Mouse (Mus musculus): Measurements from ENCODE around the gene Copg1.
"Not testable (repeated sequence)": the region's sequence is repeated elsewhere in the genome, so short reads cannot be mapped to it uniquely, and the experiment has no call there.

The Copg1 gene

GRCm38 (mm10) chr6:87875562-87875961, 12.1 kb upstream of the Copg1 start:
- no peak for DNase-seq (ENCODE audit: low spot score)

DNA sequence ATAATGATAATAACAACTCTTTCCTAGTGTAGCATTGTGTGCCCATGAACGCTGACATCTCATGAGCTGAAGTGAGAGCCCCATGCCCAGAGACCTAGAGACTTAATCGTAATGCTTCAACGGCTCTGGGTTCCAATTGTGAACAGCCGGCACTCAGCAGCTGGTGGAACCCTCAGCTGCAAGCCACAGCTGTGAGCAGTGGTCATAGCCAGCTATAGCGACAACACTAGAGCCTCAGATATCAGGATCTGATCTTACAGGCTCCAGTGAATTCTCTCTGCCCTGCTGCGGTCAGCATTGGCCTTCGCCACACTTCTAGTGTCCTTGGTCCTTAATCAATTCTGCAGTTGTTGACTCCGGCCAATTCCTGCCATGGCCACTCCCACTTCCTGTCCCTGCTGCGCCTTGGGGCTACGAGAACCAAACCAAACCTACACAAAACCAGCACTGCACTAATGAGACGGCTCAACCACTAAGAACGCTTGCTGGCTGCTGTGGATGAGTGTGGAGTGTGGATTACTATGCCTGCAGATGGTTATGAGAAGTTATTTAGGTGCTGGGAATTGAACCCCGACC, 11.5 kb upstream of the Copg1 start:
- no peak for DNase-seq (ENCODE audit: low spot score)

DNA sequence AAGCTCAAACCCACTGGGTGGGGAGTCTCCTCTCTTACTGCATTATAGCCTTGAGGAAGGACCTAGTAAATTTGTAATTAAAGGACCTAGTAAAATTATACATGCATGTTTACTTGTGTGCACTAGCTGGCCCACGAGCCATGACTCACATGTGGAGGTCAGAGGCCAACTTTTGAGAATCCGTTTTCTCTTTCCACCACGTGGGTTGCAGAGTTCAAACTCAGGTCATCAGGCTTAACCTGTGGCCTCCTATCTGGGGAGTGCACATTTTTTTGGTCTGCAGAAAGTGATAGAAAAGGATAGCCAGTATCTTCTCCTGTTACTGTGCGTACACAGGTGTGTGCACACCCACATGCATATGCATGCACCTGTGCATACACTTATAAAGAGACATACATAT, 8.6 kb upstream of the Copg1 start:
- no peak for DNase-seq (ENCODE audit: low spot score)

DNA sequence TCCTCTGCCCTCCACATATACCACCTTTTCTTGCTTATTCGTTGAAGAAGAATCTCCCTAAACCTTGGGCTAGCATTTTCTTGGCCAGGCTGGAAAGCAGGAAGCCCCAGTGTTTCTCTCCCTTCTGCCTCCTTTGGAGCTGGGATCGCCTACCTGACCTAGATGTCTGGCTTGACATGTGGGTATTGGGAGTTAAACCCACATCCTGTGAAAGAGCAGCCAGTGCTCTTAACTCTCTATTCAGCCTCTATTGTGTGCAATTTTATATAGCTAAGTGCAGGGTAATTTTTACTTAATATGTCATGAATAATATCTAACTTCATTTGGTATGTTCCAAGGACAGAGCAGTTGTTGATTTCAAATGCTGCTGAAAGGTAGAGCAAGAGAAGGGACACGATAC, 8.0 kb upstream of the Copg1 start:
- no peak for DNase-seq (ENCODE audit: low spot score)

GRCm38 (mm10) chr6:87882221-87882620, 5.4 kb upstream of the Copg1 start:
- DNase-seq (ENCODE audit: low spot score): no peak

DNA sequence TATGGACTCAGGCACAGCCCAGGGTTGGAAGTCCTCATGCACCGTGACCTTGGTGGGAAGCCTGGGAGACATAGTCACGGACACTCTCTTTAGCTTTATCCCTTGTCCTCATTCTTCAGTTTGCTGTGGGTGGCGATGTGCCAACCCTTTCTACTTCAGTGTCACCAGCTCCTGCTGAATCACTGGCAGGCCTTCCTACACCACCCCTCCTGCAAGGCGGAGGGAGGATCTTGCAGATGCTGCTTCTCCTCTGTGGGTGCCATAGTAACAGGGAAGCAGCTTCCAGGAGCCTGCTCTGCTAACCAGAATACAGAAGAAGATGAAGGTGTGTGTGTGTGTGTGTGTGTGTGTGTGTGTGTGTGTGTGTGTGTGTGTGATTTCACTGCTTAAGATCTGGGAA, 4.8 kb upstream of the Copg1 start:
- DNase-seq (ENCODE audit: low spot score): no peak

GRCm38 (mm10) chr6:87886721-87887120, 893 bp upstream of the Copg1 start:
- no peak for DNase-seq (ENCODE audit: low spot score)

DNA sequence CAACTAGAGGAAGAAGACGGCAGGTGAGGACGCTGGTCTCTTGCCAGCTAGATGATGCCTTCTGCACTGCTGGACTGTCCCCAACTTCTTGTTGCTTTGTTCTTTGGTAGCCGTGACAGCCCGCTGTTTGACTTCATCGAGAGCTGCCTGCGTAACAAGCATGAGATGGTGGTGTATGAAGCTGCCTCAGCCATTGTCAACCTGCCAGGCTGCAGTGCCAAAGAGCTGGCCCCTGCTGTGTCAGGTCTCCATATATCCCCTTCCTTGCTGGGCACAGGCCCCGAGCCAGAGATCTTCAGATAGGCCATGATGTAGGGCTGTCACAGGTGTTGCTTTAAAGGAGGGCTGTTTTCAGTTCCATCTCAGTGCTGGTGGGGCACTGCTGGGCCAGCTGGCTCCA, 6.3 kb downstream of the Copg1 start:
- DNase-seq (ENCODE audit: low spot score): no peak

DNA sequence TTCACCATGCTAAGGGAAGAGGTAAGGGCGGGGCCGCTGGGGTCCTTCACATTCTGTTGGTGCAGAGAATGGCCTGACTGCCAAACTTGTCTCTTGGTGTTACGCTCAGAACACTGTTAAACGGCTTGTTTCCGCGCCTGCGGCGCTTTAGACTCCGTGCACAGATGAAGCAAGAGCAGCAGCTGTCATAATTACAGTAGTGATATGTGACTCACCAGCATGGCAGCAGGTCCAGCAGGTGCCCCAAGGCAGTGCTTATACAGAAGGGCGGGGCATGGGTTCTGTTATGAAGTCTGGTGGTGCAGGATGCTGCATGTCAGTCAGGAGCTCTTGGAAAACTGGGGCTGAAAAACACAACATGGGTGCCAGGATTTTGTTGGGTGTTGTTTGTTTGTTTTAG, 10.4 kb downstream of the Copg1 start:
- DNase-seq (ENCODE audit: low spot score): peak; percentile 49

DNA sequence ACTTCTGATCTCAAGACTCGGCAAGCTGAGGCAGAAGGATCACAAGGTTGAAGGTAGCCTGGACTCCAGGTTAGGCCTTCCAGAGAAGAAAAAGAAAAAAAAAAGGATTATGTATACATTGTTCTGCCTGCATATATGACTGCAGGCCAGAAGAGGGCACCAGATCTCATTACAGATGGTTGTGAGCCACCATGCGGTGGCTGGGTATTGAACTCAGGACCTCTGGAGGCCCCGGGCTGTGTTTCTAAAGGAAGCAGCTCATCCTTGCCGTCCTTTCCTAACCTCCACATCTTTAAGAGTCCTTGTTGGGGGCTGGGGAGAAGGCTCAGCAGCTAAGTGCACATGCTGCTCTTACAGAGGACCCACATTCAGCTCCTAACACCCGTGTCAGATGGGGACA, 19.0 kb downstream of the Copg1 start:
- DNase-seq (ENCODE audit: low spot score): no peak

DNA sequence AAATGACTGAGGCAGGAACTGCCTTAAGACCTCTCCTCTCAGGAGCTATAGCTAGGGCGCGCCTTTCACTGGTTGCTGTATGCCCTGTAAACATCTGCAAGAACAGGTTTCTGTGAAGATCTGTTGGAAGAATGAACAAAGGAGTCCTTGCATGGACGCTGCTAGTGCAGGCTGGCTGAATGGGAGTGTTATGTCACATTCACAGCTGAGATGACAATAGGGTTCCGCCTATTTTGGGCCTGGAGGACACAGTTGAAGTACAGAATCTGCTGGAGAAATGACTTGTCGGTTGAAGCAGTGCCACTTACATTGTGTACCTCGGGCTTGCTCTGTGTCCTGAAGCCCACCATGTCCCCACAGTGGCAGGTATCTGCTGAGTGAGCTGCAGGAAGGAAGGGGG, 21.6 kb downstream of the Copg1 start:
- no peak for DNase-seq (ENCODE audit: low spot score)

GRCm38 (mm10) chr6:87911559-87911958, 23.9 kb downstream of the Copg1 start:
- no peak for DNase-seq (ENCODE audit: low spot score)

GRCm38 (mm10) chr6:87913661-87914325, 26.2 kb downstream of the Copg1 start, which contains the start of gene Hmces:
TSS of gene Hmces (plus strand) at chr6:87913935.
- DNase-seq (ENCODE audit: low spot score): peak; percentile 82

DNA sequence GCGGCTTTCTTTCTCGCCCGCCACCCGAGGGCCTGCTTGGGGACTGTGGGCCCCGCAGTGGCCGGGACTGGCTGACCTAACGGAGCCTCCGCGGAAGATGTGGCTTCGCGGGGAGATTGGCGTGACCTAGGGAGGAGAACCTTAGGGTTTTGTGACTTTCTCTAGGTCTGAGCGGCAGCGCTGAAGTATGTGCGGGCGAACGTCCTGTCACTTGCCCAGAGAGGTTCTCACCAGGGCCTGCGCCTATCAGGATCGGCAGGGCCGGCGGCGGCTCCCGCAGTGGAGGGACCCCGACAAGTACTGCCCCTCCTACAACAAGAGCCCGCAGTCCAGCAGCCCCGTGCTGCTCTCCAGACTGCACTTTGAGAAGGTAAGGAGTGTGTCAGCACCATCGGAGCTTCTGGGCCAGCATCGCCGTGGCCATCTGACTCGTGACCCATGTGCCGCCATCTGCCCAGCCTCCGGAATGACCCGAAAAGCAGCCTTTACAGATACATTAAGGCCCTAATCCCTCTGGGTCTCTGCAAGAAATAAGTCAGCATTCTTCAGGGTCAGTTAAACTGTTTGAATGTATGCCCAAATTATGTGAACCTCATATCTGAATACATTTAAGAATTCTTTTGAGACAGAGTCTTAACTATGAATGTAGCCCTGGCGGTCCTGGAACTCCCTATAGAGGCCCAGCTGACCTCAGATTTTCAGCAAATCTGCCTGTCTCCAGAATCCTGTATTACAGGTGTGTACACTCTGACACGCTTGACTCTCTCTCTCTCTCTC, 26.9 kb downstream of the Copg1 start:
- peak; percentile 35 for DNase-seq (ENCODE audit: low spot score)

DNA sequence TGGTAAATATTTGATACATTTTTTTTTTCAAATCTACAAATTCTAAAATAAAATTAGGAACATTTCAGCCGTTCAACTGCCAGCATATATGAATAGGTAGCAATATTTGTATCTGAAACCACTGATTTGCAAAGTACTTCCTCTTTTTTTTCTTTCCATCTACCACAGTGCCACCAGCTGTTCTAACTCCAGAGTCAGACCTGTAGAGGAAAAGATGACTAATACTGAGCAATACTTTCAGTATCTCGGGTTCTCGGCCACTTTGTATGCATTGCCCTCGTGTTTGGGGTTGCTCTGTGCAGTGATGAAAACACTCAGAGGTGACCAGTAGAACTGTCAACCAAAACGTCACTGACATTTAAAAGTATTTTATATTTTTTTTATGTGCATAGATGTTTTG, 28.3 kb downstream of the Copg1 start:
- no peak for DNase-seq (ENCODE audit: low spot score)

DNA sequence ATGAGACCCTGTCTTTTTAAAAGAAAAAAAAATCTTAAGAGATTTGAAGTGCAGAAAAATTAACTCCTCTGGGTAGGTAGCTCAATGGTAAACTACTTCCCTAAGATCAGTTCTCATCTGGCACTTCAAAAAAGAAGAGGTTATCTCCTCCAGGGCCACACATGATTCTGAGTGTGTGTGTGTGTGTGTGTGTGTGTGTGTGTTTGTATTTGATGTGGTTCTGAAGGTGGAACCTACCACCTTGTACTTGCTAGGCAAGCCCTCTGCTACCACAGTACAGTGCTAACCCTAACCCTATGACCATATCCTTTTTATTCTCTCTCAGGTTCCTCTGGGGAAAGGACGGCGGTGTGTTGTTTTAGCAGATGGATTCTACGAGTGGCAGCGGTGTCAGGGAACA, 33.6 kb downstream of the Copg1 start:
- DNase-seq (ENCODE audit: low spot score): no peak

GRCm38 (mm10) chr6:87923624-87924023, 36.0 kb downstream of the Copg1 start:
- DNase-seq (ENCODE audit: low spot score): no peak

DNA sequence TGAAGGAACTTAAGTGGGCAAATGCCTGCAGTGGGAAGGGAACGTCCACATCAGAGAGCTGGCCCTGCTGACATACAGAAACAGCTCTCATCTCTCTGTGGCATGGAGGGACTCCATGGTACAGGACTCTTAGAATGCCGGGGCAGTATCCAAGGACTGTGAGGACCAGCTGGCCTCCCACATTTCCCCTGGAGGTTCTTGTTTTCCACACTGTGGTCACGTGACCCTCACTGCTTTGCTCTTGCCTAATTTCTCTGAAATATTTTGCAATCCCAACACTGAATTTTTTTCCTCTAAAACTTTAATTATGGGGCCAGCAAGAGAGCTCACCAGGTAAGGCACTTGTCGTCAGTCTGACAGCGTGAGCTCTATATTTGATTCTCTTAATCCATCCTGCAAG, 47.4 kb downstream of the Copg1 start:
- DNase-seq (ENCODE audit: low spot score): no peak

GRCm38 (mm10) chr6:87937178-87937788, 49.7 kb downstream of the Copg1 start:
- peak; percentile 24 for DNase-seq (ENCODE audit: low spot score)

DNA sequence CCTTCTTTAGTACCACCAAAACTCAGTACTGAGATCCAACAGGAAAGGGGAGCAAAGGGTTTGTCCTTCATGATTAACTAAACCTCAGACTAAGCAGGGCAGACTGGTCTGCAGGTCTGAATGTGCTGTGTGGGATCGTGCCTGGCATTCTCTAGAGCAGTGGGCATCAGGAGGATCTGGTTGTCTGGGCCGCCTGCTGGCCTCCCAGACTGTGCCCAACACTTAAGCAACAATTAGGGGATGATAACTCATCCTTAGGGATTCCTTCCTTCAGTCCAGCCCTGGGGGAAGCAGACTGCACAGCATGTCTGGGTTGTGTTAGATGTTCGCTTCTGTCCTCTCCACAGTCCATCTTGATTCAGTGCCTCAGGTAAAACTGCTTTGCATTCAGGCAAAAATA, 51.3 kb downstream of the Copg1 start:
- no peak for DNase-seq (ENCODE audit: low spot score)

DNA sequence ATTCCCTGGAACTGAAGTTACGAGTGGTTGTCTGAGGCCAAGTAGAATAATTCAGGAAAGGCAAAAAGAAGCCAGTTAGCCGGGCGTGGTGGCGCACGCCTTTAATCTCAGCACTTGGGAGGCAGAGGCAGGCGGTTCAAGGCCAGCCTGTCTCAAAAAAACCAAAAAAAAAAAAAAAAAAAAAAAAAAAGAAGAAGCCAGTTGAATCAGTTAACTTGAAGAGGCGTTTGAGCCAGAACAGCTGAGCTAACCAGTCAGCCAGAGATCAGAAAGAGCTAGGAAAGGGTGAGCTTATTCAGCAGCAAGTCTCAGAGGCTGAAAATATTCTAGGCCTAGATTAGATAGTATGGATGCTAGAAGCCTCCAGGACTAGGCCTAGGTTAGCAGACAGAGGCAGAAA, 54.6 kb downstream of the Copg1 start:
- no peak for DNase-seq (ENCODE audit: low spot score)

DNA sequence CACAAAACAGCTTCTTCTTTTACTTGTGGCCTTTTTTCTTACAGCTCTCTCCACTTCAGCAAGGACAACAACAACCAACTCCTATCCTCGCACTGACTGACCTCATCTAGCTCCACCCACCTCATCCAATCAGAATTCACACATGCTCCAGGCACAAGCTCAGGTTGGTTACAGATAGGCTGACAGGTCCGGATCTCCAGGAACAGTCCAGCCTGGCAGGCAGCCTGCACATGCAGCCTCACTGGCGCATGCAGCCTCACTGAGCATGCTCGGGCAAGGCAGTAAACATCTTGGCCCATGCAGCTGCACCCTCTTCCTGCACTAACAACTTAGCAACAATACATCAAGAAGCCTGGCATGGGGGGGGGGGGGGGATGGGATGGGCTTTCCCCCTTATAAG, 74.8 kb downstream of the Copg1 start:
- not testable (repeated sequence) for DNase-seq (ENCODE audit: low spot score)

Data from urinary bladder, postnatal 14 days (tissue).